Mouse (Mus musculus) lung, postnatal 10 days (tissue): Measurements from ENCODE around the gene 4930544D05Rik.

Experiments used
- DNase-seq: peaks from one replicate; pipeline ENCODE4 v3.0.0; 2021

Gene 4930544D05Rik

GRCm38 (mm10) chr11:70657573-70657972 lies 41.9 kb downstream of the 4930544D05Rik start:
- no peak for DNase-seq

GRCm38 (mm10) chr11:70657991-70658390 lies 42.3 kb downstream of the 4930544D05Rik start:
- no peak for DNase-seq

- DNase-seq = no peak
Measured at GRCm38 (mm10) chr11:70658521-70658920, 42.9 kb downstream of the 4930544D05Rik start.

GRCm38 (mm10) chr11:70658942-70659341 lies 43.3 kb downstream of the 4930544D05Rik start:
- DNase-seq = no peak

- no peak for DNase-seq
Measured at GRCm38 (mm10) chr11:70660571-70660970, 44.9 kb downstream of the 4930544D05Rik start.

GRCm38 (mm10) chr11:70663101-70663500 lies 47.5 kb downstream of the 4930544D05Rik start:
- no peak for DNase-seq

- no peak for DNase-seq
Measured at GRCm38 (mm10) chr11:70663957-70664356, 48.3 kb downstream of the 4930544D05Rik start.

- DNase-seq = no peak
Measured at GRCm38 (mm10) chr11:70664741-70665140, 49.1 kb downstream of the 4930544D05Rik start.
